Mouse (Mus musculus) leukemia stem cell, adult 10-12 weeks (primary cell): Measurements from ENCODE around the gene Swi5. TPM values are rescaled to one million over a fixed set of nuclear protein-coding genes. Genes with fewer than 3 reads are reported as not detected.

ENCODE experiments used
- polyA plus RNA-seq: library from polyadenylated mRNA; stranded (reverse); fragments of >175 nt; gene quantifications from 2 replicates; pipeline ENCODE4 v1.2.3, GENCODE M21; 2012; ENCODE audit warnings: low replicate concordance

Gene Swi5
- polyA plus RNA-seq, result 47.5 and 702 TPM in 2 replicates

DNA sequence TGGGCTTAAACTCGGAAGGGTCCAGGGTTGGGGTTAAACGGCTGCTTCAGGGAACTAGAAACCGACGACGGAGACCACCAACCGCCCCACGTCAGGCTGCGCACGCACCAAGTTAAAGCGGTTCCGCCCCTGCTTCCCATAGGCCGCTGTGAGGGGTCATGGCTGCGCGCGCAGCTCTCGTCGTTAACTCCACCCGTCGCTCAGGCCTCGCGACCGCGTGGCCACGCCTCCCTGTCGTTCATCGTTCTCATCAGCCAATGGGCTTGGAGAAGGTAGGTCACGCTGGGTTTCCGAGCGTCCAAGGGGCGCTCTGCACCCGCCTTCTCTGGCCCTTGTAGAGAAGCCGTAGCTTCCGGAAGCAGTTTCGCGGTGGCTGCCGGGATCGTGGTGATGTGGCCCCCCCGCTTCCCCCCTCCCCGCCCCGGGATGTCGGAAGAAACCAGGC is at the start of gene Swi5:
Gene Swi5 (minus strand): TSS at position 153 of the 445 bp plus-strand sequence.

DNA sequence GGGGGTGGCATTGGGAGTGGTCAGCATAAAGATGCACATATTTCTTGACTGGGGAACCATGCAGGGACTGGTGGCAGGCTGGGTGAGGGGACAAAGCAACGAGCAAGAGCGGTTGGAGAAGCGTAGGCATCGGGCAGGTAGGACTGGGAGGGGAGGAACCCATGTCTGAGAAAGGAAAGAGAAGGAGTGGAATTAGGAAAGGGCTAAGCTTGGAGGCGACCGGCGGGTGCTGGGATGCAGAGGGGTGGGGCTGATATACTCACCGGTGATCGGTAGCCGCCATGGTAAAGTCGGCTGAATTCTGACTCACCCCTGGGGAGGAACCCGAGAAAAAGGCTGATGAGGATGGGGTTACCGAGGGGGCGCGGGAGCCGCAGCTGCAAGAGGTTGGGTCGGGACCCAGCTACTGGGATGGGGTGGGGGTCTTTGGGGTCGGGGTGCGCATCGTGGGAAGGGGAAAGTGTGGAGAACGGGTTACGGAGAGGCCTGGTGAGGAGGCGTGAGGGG is 488 bp downstream of the Swi5 start, which contains the start of gene Golga2:
Gene Golga2 (plus strand): TSS at position 51 of the 507 bp plus-strand sequence.

DNA sequence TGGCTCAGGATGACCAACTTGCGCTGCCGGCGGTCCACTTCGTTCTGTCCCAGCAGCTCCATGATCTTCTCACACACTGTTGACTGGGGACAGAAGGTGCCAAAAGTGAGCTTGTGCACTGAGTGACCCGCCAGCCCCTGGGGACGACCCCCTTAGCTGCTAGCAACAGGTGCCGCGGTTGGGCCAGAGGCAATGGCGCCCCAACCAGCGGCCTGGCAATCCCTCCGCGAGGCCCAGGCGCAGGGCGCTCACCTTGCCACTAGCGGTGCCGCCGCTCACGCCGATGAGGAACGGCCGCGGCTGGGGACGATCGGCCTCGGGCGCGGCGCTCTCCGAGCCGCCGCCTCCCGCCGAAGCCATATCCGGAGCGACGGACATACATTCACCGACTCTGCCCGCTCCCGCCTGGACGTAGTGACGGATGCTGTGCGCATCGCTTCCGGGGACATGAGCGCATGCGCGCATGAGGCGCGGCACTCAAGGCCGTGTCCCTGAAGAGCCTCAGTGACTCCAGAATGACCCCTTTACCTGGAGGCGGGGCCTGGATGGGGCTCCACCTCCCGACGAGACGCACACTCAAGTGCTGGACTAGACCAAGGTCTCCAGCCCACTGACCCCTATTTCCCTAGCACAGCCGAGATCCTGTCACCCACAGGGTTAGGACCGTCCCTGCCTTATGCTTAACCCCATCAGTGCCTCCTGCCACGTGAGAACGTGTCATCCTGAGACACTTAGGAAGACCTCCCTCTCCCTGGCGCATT is 28.0 kb downstream of the Swi5 start, which contains the start of gene Uck1:
Gene Uck1 (minus strand): TSS at position 503 of the 761 bp plus-strand sequence.

DNA sequence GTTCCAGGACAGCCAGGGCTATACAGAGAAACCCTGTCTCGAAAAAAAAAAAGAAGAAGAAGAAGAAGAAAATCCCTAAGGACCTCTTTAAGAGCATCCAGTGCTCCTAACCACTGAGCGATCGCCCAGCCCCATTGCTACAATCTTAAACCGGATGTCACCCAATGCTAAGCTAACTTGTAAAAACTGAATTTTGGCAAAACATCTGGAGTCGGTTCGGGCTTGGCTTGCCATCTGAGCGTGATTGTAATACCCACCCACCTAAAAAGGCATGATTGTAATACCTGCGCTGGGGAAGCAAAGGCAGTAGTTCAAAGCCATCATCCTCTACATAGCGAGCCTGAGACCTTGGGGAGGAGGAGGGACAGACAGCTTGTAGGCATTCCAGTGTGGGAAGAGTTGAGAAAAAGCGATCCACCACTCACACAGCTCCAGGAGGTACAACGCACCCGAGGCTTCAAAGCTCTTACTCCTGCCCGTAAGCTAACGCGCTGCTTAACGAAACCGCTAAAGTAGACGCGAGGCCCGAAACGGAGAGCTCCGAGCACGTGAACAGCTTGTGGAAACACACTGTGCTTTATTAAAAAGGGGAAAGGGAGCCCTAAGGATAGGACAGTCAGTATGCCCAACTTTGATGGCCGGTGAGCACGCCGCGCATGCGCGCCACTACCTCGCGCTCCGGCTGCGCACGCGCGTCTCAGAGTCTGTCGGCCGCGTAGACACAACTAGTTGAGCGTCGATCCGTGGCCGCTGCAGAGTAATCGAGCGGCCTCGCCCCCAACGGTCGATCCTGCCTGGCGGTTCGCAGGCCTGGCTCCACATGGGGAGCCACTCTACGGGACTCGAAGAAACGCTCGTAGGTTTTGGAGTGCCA is 51.8 kb downstream of the Swi5 start, which contains the start of gene Pomt1:
Gene Pomt1 (plus strand): TSS at position 705 of the 874 bp plus-strand sequence.

Other genes starting within 250 kb of the Swi5 start
- gene Fam78a, start 203.2 kb downstream of the Swi5 start, polyA plus RNA-seq, result 66.8 and 117 TPM in 2 replicates
- gene Plpp7, start 192.5 kb downstream of the Swi5 start, polyA plus RNA-seq, result 2.7 and 3.3 TPM in 2 replicates
- gene Prrc2b, start 137.0 kb downstream of the Swi5 start, polyA plus RNA-seq, result 58.7 and 95.4 TPM in 2 replicates
- 27.4 and 44.9 TPM in 2 replicates for gene Pomt1, start 51.5 kb downstream of the Swi5 start, polyA plus RNA-seq
- gene Uck1, start 27.9 kb downstream of the Swi5 start, polyA plus RNA-seq, result 47.8 and 73.4 TPM in 2 replicates
- gene Golga2, start 691 bp downstream of the Swi5 start, polyA plus RNA-seq, result 17.2 and 28.6 TPM in 2 replicates
- 184 and 189 TPM in 2 replicates for gene Ciz1, start 64.3 kb upstream of the Swi5 start, polyA plus RNA-seq
- 1.1 and 1.2 TPM in 2 replicates for gene Dnm1, start 65.3 kb upstream of the Swi5 start, polyA plus RNA-seq
- 140 and 176 TPM in 2 replicates for gene 1110008P14Rik, start 93.9 kb upstream of the Swi5 start, polyA plus RNA-seq
- gene Lcn2, start 100.2 kb upstream of the Swi5 start, polyA plus RNA-seq, result 9.3 and 10.4 TPM in 2 replicates
- 6.3 and 10.6 TPM in 2 replicates for gene Ptges2, start 107.8 kb upstream of the Swi5 start, polyA plus RNA-seq
- 6.0 and 8.3 TPM in 2 replicates for gene Naif1, start 162.4 kb upstream of the Swi5 start, polyA plus RNA-seq
- 15.3 and 20.4 TPM in 2 replicates for gene Slc25a25, start 163.4 kb upstream of the Swi5 start, polyA plus RNA-seq
- gene Fam102a, start 247.3 kb upstream of the Swi5 start, polyA plus RNA-seq, result 23.3 and 36.8 TPM in 2 replicates